Mouse (Mus musculus) CH12.LX (cell line): ENCODE data around the gene Zbtb8a.

Source experiments
- CTCF ChIP-seq, 2 experiments: IDR thresholded peaks in 1 of 2; conservative IDR thresholded peaks in 1 of 2; 2 replicates each; pipeline ENCODE4 v1.5.1; 2011 to 2012; ENCODE audit warnings: low read depth in 2 of 2, low read length in 2 of 2, improper control_type of control experiment in 1 of 2, inconsistent platforms in 1 of 2, mild to moderate bottlenecking in 1 of 2, moderate library complexity in 1 of 2
- IRF4 ChIP-seq: IDR thresholded peaks from 2 replicates; pipeline ENCODE4 v1.6.1; 2014; ENCODE audit warnings: low read depth, mild to moderate bottlenecking, inconsistent platforms, low read length, improper control_type of control experiment
- JUND ChIP-seq: conservative IDR thresholded peaks from 2 replicates; pipeline ENCODE4 v1.6.1; 2011; ENCODE audit warnings: low read depth, low read length, improper control_type of control experiment
- MAZ ChIP-seq: IDR thresholded peaks from 2 replicates; pipeline ENCODE4 v1.6.1; 2012; ENCODE audit warnings: low read depth, mild to moderate bottlenecking, inconsistent platforms, low read length, improper control_type of control experiment, moderate library complexity
- MEF2A ChIP-seq: IDR thresholded peaks from 2 replicates; pipeline ENCODE4 v1.6.1; 2014; ENCODE audit warnings: low read depth, mild to moderate bottlenecking, inconsistent platforms, low read length, improper control_type of control experiment, borderline replicate concordance
- MXI1 ChIP-seq: IDR thresholded peaks from 2 replicates; pipeline ENCODE4 v1.6.1; 2011; ENCODE audit warnings: mild to moderate bottlenecking, low read depth, low read length, improper control_type of control experiment
- POLR2A ChIP-seq: IDR thresholded peaks from 2 replicates; pipeline ENCODE4 v1.6.1; 2011; ENCODE audit warnings: low read depth, mild to moderate bottlenecking, improper control_type of control experiment, low read length
- TBP ChIP-seq: conservative IDR thresholded peaks from 2 replicates; pipeline ENCODE4 v1.6.1; 2011; ENCODE audit warnings: low read depth, low read length, improper control_type of control experiment
- UBTF ChIP-seq: IDR thresholded peaks from 2 replicates; pipeline ENCODE4 v1.6.1; 2012; ENCODE audit warnings: low read depth, mild to moderate bottlenecking, inconsistent platforms, low read length, improper control_type of control experiment, moderate library complexity
- USF2 ChIP-seq: conservative IDR thresholded peaks from 2 replicates; pipeline ENCODE4 v1.6.1; 2011; ENCODE audit warnings: low read depth, low read length, improper control_type of control experiment
- ZC3H11A ChIP-seq: IDR thresholded peaks from 2 replicates; pipeline ENCODE4 v1.6.1; 2012; ENCODE audit warnings: low read depth, mild to moderate bottlenecking, inconsistent platforms, low read length, improper control_type of control experiment
- ZNF384 ChIP-seq: IDR thresholded peaks from 2 replicates; pipeline ENCODE4 v1.6.1; 2012; ENCODE audit warnings: low read depth, low read length, improper control_type of control experiment, inconsistent platforms

- TF ChIP-seq POLR2A (no peak), ZC3H11A (no peak), CTCF (conservative IDR thresholded peaks at IDR 0.05 in 1 of 2, IDR thresholded peaks at IDR 0.05 in 1 of 2; ENCODE audit: low read depth in 2 of 2, low read length in 2 of 2) (peak in 1 of 2 experiments; percentile 10; a peak in 1 of 4 replicates), JUND (no peak), USF2 (no peak), TBP (no peak), ZNF384 (no peak), MXI1 (no peak), MAZ (no peak), IRF4 (no peak), MEF2A (no peak), UBTF (no peak)
These were observed 40.4 kb upstream of the Zbtb8a start for GRCm38 (mm10) chr4:129418321-129418720.
